Mouse (Mus musculus): ENCODE data around the gene Gm48552. TPM values are rescaled to one million over a fixed set of nuclear protein-coding genes. Genes with fewer than 3 reads are reported as not detected.

Gene Gm48552
- polyA plus RNA-seq, 1 experiment from 2014 or later: 1.2 TPM

DNA sequence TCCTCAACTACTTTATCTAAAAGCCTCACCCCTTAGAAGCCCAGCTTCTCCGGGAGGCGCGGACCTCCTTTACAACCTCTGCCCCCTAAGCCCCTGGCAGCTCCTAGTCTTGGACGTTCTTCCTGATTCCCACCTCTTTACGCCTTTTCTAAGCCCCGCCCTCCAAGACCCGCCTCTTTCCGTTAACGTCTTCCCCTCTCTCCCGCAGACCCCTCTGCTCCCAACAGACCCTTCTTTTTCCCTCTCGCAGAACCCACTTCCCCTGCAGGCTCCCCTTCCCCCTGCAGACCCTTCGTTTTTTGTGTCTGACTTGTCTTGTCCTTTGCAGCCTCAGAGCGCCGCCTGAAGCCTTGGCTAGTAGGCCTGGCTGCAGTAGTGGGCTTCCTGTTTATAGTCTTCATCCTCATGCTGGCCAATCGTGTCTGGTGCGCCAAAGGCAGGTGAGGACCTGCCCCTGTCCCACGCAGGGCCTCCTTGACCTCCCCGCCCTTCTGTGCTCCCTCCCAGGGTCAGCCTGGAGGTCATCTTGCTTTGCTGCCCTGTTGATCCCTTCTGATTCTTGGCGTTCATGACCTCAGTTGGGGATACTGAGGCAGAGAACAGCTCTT is 4.8 kb downstream of the Gm48552 start:
- no peak for ATAC-seq
- peak overlapping the region; percentile 49 for H3K9ac ChIP-seq (replicated peaks)
- H3K9me3 ChIP-seq: no peaks in the 10 kb centered on the region
- H3K4me2 ChIP-seq (replicated peaks): peak overlapping the region; percentile 45
- no peak overlapping the region for H3K27ac ChIP-seq
- H3K4me3 ChIP-seq (replicated peaks): peak overlapping the region; percentile 16
- peaks cover 14% of the 10 kb centered on the region; the same call in 1 of the 2 replicates for H3K36me3 ChIP-seq
- peaks cover 28% of the 10 kb centered on the region for H3K4me1 ChIP-seq (replicated peaks)
- 7% methylated on average over 19 of the region's 19 CpGs for WGBS
- no peaks in the 10 kb centered on the region for H3K27me3 ChIP-seq

DNA sequence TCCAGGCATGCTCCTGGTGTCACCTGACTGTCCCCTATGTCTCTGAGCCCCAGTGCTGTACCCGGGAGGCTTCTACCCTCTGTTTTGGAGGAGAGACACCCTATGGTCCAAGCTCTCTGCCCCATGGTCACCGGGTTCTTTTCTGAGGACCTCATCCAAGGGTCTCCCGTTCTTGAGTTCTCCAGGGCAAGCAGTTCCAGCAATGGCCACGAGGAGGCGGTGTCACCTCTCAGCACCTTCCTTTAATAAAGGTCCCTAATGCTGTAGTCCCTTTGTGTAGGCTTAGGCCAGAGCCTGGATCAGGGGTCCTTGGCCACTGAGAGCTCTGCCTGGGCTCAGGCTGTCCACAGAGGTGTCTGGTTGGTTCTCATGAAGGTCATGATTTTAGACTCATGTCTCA is 6.3 kb downstream of the Gm48552 start:
- no peak overlapping the region for H3K4me3 ChIP-seq (replicated peaks)
- no peak overlapping the region for H3K27ac ChIP-seq
- H3K9ac ChIP-seq (replicated peaks): no peak overlapping the region
- no peaks in the 10 kb centered on the region for H3K9me3 ChIP-seq
- peaks cover 17% of the 10 kb centered on the region for H3K36me3 ChIP-seq
- 16% methylated on average over 5 of the region's 5 CpGs for WGBS
- ATAC-seq: no peak
- no peak overlapping the region for H3K4me2 ChIP-seq (replicated peaks)
- peaks cover 34% of the 10 kb centered on the region for H3K4me1 ChIP-seq (replicated peaks)
- no peaks in the 10 kb centered on the region for H3K27me3 ChIP-seq

DNA sequence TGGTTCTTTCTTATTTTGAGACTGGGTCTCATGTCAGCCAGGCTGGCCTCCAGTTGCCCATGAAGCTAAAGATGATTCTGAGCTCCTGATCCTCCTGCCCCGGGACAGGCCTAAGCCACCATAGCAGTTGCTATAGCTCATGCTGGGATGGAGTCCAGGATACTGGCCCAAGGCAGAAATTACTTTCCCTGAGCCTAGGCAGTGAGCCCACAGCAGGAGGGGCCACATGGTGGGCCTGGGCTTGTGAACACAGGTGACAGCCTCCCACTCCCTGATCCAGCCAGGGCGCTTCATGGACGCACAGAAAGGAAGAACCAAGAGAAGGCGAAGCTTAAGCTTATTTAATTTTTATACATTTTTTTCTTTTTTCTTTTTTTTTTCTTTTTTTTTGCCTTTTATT is 7.1 kb downstream of the Gm48552 start:
- H3K4me3 ChIP-seq (replicated peaks): no peak overlapping the region
- 85% methylated on average over 4 of the region's 4 CpGs for WGBS
- H3K4me2 ChIP-seq (replicated peaks): no peak overlapping the region
- ATAC-seq: no peak
- H3K4me1 ChIP-seq (replicated peaks): peaks cover 41% of the 10 kb centered on the region
- peaks cover 23% of the 10 kb centered on the region for H3K36me3 ChIP-seq
- H3K9ac ChIP-seq (replicated peaks): peak overlapping the region; percentile 44; the same call in 1 of the 2 replicates
- no peak overlapping the region for H3K27ac ChIP-seq
- H3K27me3 ChIP-seq: no peaks in the 10 kb centered on the region
- H3K9me3 ChIP-seq: no peaks in the 10 kb centered on the region

DNA sequence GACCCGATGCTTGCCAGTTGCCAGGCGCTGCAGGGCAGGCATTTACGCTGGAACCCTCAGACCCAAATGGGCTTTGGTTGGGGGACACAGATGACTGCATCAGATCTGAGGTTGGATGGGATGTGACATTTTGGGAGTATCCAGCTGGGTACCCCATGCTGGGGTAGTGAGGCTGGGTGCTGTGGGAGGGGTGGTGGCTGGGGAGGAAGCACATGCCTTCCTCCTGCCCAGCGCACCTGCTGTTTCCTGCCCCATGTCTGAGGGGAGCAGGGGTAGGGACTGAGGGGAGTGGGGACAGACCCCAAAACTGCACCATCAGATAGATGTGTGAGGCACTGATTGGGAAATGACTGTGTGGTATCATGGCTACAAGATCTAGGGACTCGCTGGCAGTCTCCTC is 7.9 kb downstream of the Gm48552 start:
- Histone ChIP-seq H3K4me3 (replicated peaks) (no peak overlapping the region), H3K36me3 (peaks cover 19% of the 10 kb centered on the region), H3K4me2 (replicated peaks) (no peak overlapping the region), H3K9ac (replicated peaks) (peak overlapping the region; percentile 44; the same call in 1 of the 2 replicates), H3K27me3 (no peaks in the 10 kb centered on the region), H3K4me1 (replicated peaks) (peaks cover 50% of the 10 kb centered on the region), H3K9me3 (no peaks in the 10 kb centered on the region), H3K27ac (no peak overlapping the region)
- ATAC-seq: no peak
- 52% methylated on average over 5 of the region's 5 CpGs for WGBS

DNA sequence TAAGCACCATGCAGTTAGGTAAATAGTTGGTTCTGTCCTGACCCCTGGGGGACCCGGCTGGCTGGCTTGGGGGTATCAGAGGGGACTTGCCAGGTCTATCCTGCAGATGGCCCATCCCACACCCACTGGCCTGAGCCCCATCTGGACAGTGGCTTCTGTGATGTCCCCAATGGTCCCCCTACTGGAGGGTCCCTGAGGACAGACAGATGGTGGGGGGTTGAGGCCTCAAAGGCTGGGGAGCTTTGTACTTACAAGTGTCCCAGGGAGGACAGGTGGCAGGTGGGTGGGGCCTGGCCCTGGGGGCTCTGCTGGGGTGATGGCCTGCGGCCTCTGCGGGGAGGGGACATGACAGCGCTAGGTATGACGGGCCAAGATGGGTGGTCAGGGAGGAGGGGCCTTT is 10.5 kb downstream of the Gm48552 start:
- no peak overlapping the region for H3K4me2 ChIP-seq (replicated peaks)
- H3K9ac ChIP-seq (replicated peaks): no peak overlapping the region
- peaks cover 59% of the 10 kb centered on the region for H3K4me1 ChIP-seq (replicated peaks)

DNA sequence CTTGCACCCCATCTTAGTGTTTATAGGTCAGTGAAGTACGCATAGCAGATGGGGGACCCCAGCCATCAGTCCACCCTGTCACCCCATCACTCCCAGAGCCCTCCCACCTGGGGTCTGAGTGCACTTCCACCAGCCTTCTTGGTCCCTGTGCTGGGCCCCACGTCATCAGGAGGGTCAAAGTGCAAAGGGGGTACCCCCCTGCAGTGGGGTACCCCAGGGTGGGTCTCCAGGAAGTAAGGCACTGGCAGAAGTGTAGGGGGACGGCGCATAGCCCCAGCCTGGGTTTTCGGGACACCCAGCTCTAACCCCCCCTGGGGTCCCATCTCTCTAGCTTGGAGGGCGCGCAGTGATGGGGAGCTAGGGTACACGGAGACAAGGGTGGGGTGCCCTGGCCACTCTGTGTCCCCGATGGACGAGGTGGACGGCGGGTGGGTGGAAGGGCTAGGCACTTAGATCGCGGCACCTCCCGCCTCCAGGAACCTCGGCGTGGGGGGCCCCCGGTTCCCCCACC is 11.0 kb downstream of the Gm48552 start:
- Histone ChIP-seq H3K4me3 (replicated peaks) (no peak overlapping the region), H3K27me3 (peaks cover 10% of the 10 kb centered on the region; the same call in 1 of the 2 replicates), H3K9ac (replicated peaks) (0 out of 2 replicates have a peak overlapping the region, but pooled peaks have one; percentile 41), H3K9me3 (no peaks in the 10 kb centered on the region), H3K4me2 (replicated peaks) (peak overlapping the region; percentile 21; the same call in 1 of the 2 replicates), H3K4me1 (replicated peaks) (peaks cover 59% of the 10 kb centered on the region), H3K36me3 (peaks cover 25% of the 10 kb centered on the region), H3K27ac (no peak overlapping the region)
- 77% methylated on average over 18 of the region's 18 CpGs for WGBS
- ATAC-seq: no peak

More for the DNA sequence above, 10.5 kb downstream of the Gm48552 start:
- Histone ChIP-seq H3K4me3 (replicated peaks) (no peak overlapping the region), H3K36me3 (peaks cover 20% of the 10 kb centered on the region), H3K27me3 (peaks cover 5% of the 10 kb centered on the region; the same call in 1 of the 2 replicates), H3K27ac (no peak overlapping the region), H3K9me3 (no peaks in the 10 kb centered on the region)
- no peak for ATAC-seq
- 60% methylated on average over 5 of the region's 5 CpGs for whole genome bisulfite sequencing

DNA sequence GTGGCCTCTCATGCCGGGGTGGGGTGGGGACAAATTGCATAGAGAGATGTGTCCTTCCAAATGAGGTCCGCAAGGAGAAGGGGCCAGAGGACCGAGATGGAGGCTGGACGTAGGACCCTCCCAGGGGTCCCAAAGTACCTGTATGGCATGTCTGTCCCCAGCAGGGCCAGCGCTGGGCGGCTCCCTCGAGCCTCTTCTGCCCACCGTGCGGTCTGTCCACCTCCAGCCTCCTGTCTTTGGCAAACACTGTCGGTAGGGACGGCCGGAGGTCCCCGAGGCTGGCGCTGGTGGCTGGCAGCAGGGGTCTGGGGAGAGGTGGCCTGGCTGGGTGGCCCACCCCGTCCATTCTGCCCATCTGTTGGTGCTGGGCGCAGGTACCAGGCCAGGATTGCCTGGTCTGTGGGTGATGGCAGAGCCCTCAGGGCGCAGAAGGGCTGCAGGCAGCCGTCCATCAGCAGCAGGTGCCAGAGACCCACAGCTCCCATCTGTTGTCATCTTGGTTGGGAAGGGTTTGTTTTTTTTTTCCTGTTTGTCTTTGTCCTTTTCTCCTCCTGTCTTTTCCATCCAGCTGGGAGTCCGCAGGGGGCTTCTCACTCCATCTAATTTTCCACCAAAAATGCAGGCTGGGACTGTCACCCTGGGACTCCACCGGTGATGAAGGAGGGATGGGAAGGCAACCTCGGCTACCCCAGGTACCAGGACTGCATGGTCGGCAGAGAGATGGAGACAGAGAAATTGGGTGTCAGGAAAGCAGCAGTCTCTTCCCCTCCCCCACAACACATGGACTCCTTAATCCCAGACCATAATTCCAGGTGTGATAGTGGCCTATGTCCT is 11.8 kb downstream of the Gm48552 start:
- Histone ChIP-seq H3K9me3 (no peaks in the 10 kb centered on the region), H3K4me1 (replicated peaks) (peaks cover 59% of the 10 kb centered on the region), H3K9ac (replicated peaks) (peak overlapping the region; percentile 41; the same call in 1 of the 2 replicates), H3K4me2 (replicated peaks) (peak overlapping the region; percentile 21; the same call in 1 of the 2 replicates), H3K27me3 (peaks cover 13% of the 10 kb centered on the region; the same call in 1 of the 2 replicates), H3K4me3 (replicated peaks) (0 out of 2 replicates have a peak overlapping the region, but pooled peaks have one; percentile 1), H3K36me3 (peaks cover 30% of the 10 kb centered on the region), H3K27ac (peak overlapping the region; percentile 82)
- 51% methylated on average over 22 of the region's 22 CpGs for WGBS
- ATAC-seq: no peak

DNA sequence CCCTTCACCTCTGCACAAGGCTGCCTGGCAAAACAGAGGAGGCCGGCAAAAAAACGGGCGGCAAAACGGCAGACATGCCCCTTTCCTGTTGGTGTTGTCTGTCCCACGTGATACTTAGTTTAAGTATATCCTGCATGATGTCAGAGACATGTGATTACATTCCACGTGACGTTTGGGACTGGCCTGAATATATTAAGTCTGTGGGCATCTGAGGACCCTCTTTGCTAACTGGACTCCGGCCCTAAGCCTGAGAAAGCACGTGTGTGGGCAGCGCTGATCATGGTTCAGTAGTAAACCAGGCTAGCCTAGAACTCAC is 12.4 kb downstream of the Gm48552 start:
- H3K4me1 ChIP-seq (replicated peaks): peaks cover 62% of the 10 kb centered on the region
- H3K4me2 ChIP-seq (replicated peaks): no peak overlapping the region
- ATAC-seq: no peak

DNA sequence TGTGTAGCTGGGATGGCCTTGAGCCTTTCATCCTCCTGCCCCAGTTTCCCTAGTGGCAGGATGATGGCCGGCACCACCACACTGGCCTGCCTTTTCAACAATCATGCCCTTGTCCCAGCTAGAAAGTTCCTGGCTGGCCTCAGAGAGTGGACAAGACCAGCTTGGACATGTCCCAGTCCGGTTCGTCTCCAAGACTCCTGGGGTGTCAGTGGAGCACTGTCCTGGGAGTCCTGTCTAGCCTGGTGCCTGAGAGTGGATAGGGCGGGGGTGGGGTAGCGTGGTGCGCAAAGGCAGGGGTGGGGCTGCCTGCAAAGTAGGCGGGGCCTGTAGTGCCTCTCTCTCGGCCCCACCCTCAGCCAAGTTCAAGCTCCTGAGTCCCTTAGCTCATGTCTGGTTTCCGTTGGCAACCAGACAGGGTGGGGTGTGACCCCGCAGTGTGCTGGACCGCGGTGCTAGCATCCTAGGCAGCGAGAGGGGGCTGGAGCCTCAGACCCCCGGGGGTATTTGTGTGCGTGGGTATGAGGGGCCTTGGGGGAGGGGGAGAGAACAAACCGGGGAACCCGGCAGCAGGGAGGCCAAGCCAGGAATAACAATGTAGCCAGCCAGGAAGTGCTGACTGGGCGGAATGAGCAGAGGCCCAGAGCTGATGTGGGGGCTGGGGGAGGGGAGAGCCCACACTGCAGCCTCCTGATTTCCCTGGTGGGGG is 12.9 kb downstream of the Gm48552 start:
- Histone ChIP-seq H3K9ac (replicated peaks) (peak overlapping the region; percentile 42), H3K27me3 (peaks cover 22% of the 10 kb centered on the region), H3K9me3 (no peaks in the 10 kb centered on the region), H3K4me1 (replicated peaks) (peaks cover 63% of the 10 kb centered on the region), H3K27ac (peak overlapping the region; percentile 82), H3K4me3 (replicated peaks) (peak overlapping the region; percentile 14), H3K36me3 (peaks cover 41% of the 10 kb centered on the region), H3K4me2 (replicated peaks) (peak overlapping the region; percentile 34)
- 6% methylated on average over 18 of the region's 18 CpGs for WGBS
- ATAC-seq: peak; percentile 72

More for the DNA sequence above, 12.4 kb downstream of the Gm48552 start:
- 25% methylated on average over 10 of the region's 10 CpGs for WGBS
- Histone ChIP-seq H3K9ac (replicated peaks) (no peak overlapping the region), H3K4me3 (replicated peaks) (no peak overlapping the region), H3K36me3 (peaks cover 35% of the 10 kb centered on the region), H3K27me3 (peaks cover 18% of the 10 kb centered on the region), H3K9me3 (no peaks in the 10 kb centered on the region), H3K27ac (peak overlapping the region; percentile 82)

DNA sequence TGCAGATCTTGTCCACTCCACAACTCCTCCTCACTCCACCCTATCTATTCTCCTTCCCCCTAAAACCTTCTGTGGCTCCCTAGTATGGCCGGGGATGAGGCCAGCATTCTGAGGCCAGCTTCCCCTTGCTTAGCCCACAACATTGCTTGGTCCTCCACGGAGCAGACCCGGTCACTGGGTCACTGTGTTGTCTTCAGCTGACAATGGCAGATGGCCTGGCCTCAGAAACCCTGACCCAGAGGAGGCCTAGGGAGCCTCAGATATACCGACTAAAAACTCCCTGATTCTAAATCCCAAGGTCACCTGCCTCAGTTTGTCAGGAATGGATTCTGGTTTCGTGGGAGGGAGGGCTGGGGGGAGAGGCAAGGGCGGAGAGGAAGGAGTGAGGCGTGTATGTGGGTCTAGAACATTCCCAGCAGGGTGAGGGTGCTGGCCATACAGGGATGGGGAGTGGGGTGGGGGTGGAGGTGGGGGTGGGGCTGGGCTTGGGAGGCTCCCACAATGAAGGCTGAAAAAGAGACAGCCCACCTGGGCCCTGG is 13.5 kb downstream of the Gm48552 start:
- ATAC-seq: no peak; the same call in 1 of the 2 replicates
- Histone ChIP-seq H3K9ac (replicated peaks) (peak overlapping the region; percentile 42), H3K4me3 (replicated peaks) (peak overlapping the region; percentile 14; the same call in 1 of the 2 replicates), H3K4me2 (replicated peaks) (peak overlapping the region; percentile 34), H3K4me1 (replicated peaks) (peaks cover 66% of the 10 kb centered on the region), H3K36me3 (peaks cover 47% of the 10 kb centered on the region), H3K9me3 (no peaks in the 10 kb centered on the region), H3K27me3 (peaks cover 28% of the 10 kb centered on the region), H3K27ac (peak overlapping the region; percentile 82)
- WGBS: 14% methylated on average over 6 of the region's 7 CpGs

DNA sequence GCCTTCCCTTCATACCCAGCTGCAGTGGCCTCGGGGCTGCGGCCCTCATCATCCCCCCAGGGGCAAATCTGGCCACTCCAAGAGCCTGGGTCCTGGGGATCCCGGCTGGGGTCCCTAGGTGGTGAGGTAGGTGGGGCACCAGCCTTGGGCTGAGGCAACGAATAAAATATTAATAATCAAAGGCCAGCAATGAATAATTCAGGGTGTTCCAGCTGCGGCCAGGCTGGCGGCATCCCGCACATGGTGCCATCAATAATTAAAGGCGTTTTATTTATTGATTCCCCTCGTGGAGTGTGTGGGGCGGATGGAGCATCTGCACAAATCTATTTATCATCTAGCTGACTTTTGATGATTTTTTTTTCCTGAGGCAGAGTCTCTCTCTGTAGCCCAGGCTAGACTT is 14.7 kb downstream of the Gm48552 start:
- 40% methylated on average over 10 of the region's 10 CpGs for WGBS
- peak overlapping the region; percentile 82 for H3K27ac ChIP-seq
- H3K9me3 ChIP-seq: no peaks in the 10 kb centered on the region
- H3K27me3 ChIP-seq: peaks cover 41% of the 10 kb centered on the region
- H3K4me3 ChIP-seq (replicated peaks): no peak overlapping the region
- H3K36me3 ChIP-seq: peaks cover 58% of the 10 kb centered on the region
- no peak overlapping the region for H3K9ac ChIP-seq (replicated peaks)
- H3K4me2 ChIP-seq (replicated peaks): peak overlapping the region; percentile 19; the same call in 1 of the 2 replicates
- no peak for ATAC-seq
- H3K4me1 ChIP-seq (replicated peaks): peaks cover 75% of the 10 kb centered on the region
